Mouse (Mus musculus) heart, adult 2 months (tissue): ENCODE results near the gene Phf5a. TPM values are rescaled to one million over a fixed set of nuclear protein-coding genes. Genes with fewer than 3 reads are reported as not detected.

Experiments
- DNase-seq, 2 experiments: peaks; one replicate each; pipeline ENCODE4 v3.0.0; 2021
- H3K27ac ChIP-seq: fragments of 200-600 bp; 2 replicates; pipeline ENCODE4 v1.8.1; 2022
- H3K27me3 ChIP-seq: fragments of 200-500 bp; 2 replicates; pipeline ENCODE4 v1.6.1; 2012; ENCODE audit warnings: mild to moderate bottlenecking, low read length, inconsistent platforms, mixed read lengths; ENCODE audit not compliant: control insufficient read depth, insufficient read depth
- H3K36me3 ChIP-seq: fragments of 200-500 bp; 2 replicates; pipeline ENCODE4 v1.6.1; 2012; ENCODE audit warnings: low read length, inconsistent platforms; ENCODE audit not compliant: control insufficient read depth, insufficient read depth
- H3K4me1 ChIP-seq: fragments of 200-500 bp; 2 replicates; pipeline ENCODE4 v1.6.1; 2011; ENCODE audit warnings: low read length; ENCODE audit not compliant: control insufficient read depth, insufficient read depth
- H3K4me3 ChIP-seq: fragments of 200-600 bp; 2 replicates; pipeline ENCODE4 v1.8.1; 2022
- H3K79me2 ChIP-seq: fragments of 200-500 bp; replicated peaks from 2 replicates; pipeline ENCODE4 v1.6.1; 2012; ENCODE audit warnings: mild to moderate bottlenecking, inconsistent platforms, low read length, moderate library complexity, mixed read lengths; ENCODE audit not compliant: control insufficient read depth, insufficient read depth
- H3K9ac ChIP-seq: fragments of 200-500 bp; 2 replicates; pipeline ENCODE4 v1.6.1; 2012; ENCODE audit warnings: low read depth, mild to moderate bottlenecking, control low read depth, inconsistent platforms, low read length, mixed read lengths
- CTCF ChIP-seq: fragments of 200-600 bp; IDR thresholded peaks from 2 replicates; pipeline ENCODE4 v1.8.1; 2022; ENCODE audit warnings: antibody characterized with exemption, mild to moderate bottlenecking, moderate library complexity
- EP300 ChIP-seq: fragments of 200-500 bp; IDR thresholded peaks from 2 replicates; pipeline ENCODE4 v1.6.1; 2011; ENCODE audit warnings: low read depth, low read length, control low read depth; ENCODE audit not compliant: insufficient read depth
- POLR2A ChIP-seq: fragments of 200-500 bp; IDR thresholded peaks from 2 replicates; pipeline ENCODE4 v1.6.1; 2011; ENCODE audit warnings: mild to moderate bottlenecking, low read depth, low read length, control low read depth; ENCODE audit not compliant: insufficient read depth
- WGBS: fragments of 180-500 bp; shearing (Covaris S2); methylation state at CpG from one replicate; pipeline ENCODE4 v1.1.7; 2018; 5-methylcytosine and 5-hydroxymethylcytosine counted together
- intact Hi-C: fragments of 180-260 bp; cut with DNase I; formaldehyde crosslinking; loops from one replicate; pipeline ENCODE4 v1.15.1; 2025
- polyA plus RNA-seq: library from polyadenylated mRNA; depleted of rRNA; stranded (reverse); fragments of >200 nt; gene quantifications from 2 replicates; pipeline ENCODE4 v1.2.3, GENCODE M21; 2012
- total RNA-seq, 2 experiments: library from RNA; stranded (reverse); gene quantifications; 2 replicates each; pipeline ENCODE4 v1.2.3; 2021

Phf5a gene
- total and polyA plus RNA-seq, 3 experiments = 30.2 to 36.5 (median 30.2) TPM

DNA sequence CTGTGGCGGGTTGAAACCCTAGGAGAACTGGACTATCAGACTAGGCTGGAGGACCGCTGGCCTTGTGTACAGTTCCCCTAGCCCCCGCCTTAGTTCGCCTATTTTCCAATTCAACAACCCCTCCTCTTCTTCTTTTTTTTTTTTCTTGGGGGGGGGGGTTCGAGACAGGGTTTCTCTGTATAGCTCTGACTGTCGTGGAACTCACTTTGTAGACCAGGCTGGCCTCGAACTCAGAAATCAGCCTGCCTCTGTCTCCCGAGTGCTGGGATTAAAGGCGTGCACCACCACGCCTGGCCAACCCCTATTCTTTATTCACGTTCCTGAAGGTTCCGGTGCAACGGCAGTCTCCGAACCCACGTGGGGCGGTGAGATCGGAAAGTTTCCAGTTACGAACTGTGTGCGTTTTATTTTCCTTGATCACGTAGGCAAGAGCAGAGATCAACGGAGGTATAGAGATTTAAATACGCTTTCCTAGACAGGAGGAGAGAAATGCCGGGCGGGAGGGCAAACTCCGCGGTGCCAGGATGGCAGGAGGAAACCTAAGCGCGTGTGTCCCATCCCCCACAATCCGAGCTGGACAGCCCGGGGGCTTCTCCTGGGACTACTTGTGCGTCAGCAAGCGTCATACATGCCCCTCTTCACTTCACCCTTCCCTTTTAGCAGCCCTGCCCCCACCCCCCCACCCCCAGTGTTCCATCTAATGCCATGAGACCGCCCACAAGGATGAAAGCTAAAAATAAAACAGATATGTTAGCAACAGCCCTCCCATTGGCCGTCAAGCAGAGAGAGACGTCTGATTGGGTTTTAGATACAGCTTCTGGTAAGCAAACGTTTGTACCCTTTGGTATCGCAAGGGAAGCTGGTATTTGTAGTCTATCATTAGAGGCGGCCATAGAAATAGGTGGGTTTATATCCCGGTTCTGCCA is 12.1 kb downstream of the Phf5a start:
- peak overlapping the region; percentile 100 for H3K27ac ChIP-seq
- WGBS = under 1% methylated on average over 39 of the region's 39 CpGs
- H3K4me1 ChIP-seq = peaks cover 2% of the 10 kb centered on the region; the same call in 1 of the 2 replicates
- no peaks in the 10 kb centered on the region for H3K27me3 ChIP-seq
- peaks cover 3% of the 10 kb centered on the region for H3K79me2 ChIP-seq
- peak; percentile 87 to 89 for DNase-seq
- H3K4me3 ChIP-seq = peak overlapping the region; percentile 71
- H3K9ac ChIP-seq = peak overlapping the region; percentile 98
- peak; percentile 40; the same call in 1 of the 2 replicates for TF ChIP-seq EP300
- TF ChIP-seq POLR2A = peak; percentile 65
- TF ChIP-seq CTCF = no peak
- intact Hi-C loops = loop anchor here (2.0 kb wide), 1 partner anchor 13 kb away; the partner anchor contains the start of gene Aco2
- no peaks in the 10 kb centered on the region; the same call in 1 of the 2 replicates for H3K36me3 ChIP-seq

- H3K36me3 ChIP-seq = no peaks in the 10 kb centered on the region; the same call in 1 of the 2 replicates
- peak within 1 kb of the TSS; percentile 100 for H3K27ac ChIP-seq
- DNase-seq = peak; percentile 79 to 81
- H3K79me2 ChIP-seq = peaks cover 3% of the 10 kb centered on the region
- H3K4me3 ChIP-seq = peak within 1 kb of the TSS; percentile 71
- under 1% methylated on average over 44 of the region's 44 CpGs for WGBS
- no peaks in the 10 kb centered on the region for H3K27me3 ChIP-seq
- peak within 1 kb of the TSS; percentile 98 for H3K9ac ChIP-seq
- peaks cover 2% of the 10 kb centered on the region; the same call in 1 of the 2 replicates for H3K4me1 ChIP-seq
- intact Hi-C loops = loop anchor here (1.0 to 2.0 kb wide), 3 partner anchors 14 to 27 kb away; partner anchors contain the start of gene Aco2
- TF ChIP-seq EP300 = 0 out of 2 replicates have a peak, but pooled peaks have one; percentile 3
- peak; percentile 26 for TF ChIP-seq CTCF
- TF ChIP-seq POLR2A = no peak
Measured at GRCm38 (mm10) chr15:81858517-81859329, 13.0 kb downstream of the Phf5a start, which contains the start of gene Tob2. Gene Tob2 (minus strand): TSS chr15:81858796.

- Histone ChIP-seq H3K27ac (peak overlapping the region; percentile 100), H3K79me2 (peaks cover 3% of the 10 kb centered on the region), H3K4me3 (peak overlapping the region; percentile 71), H3K36me3 (peaks cover under 1% of the 10 kb centered on the region), H3K4me1 (peaks cover 5% of the 10 kb centered on the region), H3K27me3 (no peaks in the 10 kb centered on the region), H3K9ac (peak overlapping the region; percentile 98)
- peak; percentile 94 to 96 for DNase-seq
- peak; percentile 100 for TF ChIP-seq EP300
- peak; percentile 100 for TF ChIP-seq POLR2A
- no peak for TF ChIP-seq CTCF
- 0% methylated on average over 23 of the region's 23 CpGs for WGBS
- intact Hi-C loops = loop anchor here (1.0 to 2.0 kb wide), 3 partner anchors 15 to 27 kb away; partner anchors contain the start of gene Aco2
Measured at GRCm38 (mm10) chr15:81858138-81858516, 13.6 kb downstream of the Phf5a start.

- peaks cover 2% of the 10 kb centered on the region for H3K36me3 ChIP-seq
- intact Hi-C loops = loop anchor here (1.0 to 2.0 kb wide), 3 partner anchors 15 to 26 kb away; partner anchors contain the start of gene Aco2
- H3K4me3 ChIP-seq = peak overlapping the region; percentile 71
- peak overlapping the region; percentile 94 for H3K9ac ChIP-seq
- peaks cover 3% of the 10 kb centered on the region for H3K79me2 ChIP-seq
- peaks cover 7% of the 10 kb centered on the region for H3K4me1 ChIP-seq
- H3K27me3 ChIP-seq = no peaks in the 10 kb centered on the region
- H3K27ac ChIP-seq = peak overlapping the region; percentile 100
- under 1% methylated on average over 33 of the region's 33 CpGs for WGBS
- no peak for DNase-seq
- TF ChIP-seq EP300 = no peak
- no peak for TF ChIP-seq POLR2A
- TF ChIP-seq CTCF = no peak
Measured at GRCm38 (mm10) chr15:81857724-81858116, 14.0 kb downstream of the Phf5a start.

GRCm38 (mm10) chr15:81856938-81857723 is 14.6 kb downstream of the Phf5a start:
- Histone ChIP-seq H3K79me2 (peaks cover 3% of the 10 kb centered on the region), H3K9ac (peak overlapping the region; percentile 94), H3K4me1 (peaks cover 7% of the 10 kb centered on the region), H3K27me3 (no peaks in the 10 kb centered on the region), H3K36me3 (peaks cover 5% of the 10 kb centered on the region), H3K4me3 (peak overlapping the region; percentile 71), H3K27ac (peak overlapping the region; percentile 100)
- peak; percentile 32 to 54 for DNase-seq
- TF ChIP-seq CTCF (no peak), POLR2A (no peak)
- intact Hi-C loops = no loop called here
- WGBS = 0% methylated on average over 14 of the region's 14 CpGs
